Mouse (Mus musculus): ENCODE measurements around the gene Afmid.
A peak's percentile ranks its signal among the peaks of the same experiment; 100 is the strongest.
"Not testable (repeated sequence)": the region's sequence is repeated elsewhere in the genome, so short reads cannot be mapped to it uniquely, and the experiment has no call there.

Gene Afmid

DNA sequence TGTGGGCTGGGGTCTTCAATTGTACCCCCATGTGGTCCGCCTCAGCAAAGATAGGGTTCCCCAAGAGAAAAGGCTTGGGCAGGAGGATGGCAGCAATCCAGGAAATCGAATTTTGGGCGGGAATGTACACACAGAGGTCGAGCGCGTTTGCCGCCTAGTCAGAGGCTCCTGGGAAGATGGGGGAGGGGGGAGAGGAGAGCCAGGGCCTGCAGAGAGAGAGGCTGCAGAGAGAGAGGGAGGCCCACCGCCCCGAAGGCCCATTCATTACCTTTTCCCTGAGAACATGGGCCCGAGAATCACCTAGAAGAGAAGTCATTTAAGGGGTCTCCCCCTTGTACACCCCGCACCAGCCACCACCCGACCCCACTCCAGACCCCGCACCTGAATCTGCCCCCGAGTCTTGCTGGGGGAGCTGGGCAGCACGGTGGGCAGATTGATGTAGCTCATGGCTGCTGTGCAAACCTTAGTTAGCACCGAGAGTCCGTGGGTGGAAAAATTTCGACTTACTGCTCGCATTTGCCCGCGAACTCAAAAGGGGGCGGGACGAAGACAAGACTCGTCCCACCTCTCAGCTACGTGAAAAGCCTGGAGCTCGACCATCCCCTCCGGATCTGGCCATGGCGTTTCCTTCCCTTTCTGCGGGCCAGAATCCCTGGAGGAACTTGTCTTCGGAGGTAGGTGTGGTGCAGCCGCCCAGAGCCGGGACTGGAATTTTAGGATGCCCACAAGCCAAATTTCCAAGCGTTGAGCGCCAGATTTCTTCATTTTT lies at the start of gene Afmid, which contains the start of gene Tk1:
TSS of gene Afmid (plus strand) at position 592 of the 769 bp plus-strand sequence.
TSS of gene Tk1 (minus strand) at position 760 of the 769 bp plus-strand sequence.
- DNase-seq (ENCODE audit: low spot score in 2 of 2) = no peak

DNA sequence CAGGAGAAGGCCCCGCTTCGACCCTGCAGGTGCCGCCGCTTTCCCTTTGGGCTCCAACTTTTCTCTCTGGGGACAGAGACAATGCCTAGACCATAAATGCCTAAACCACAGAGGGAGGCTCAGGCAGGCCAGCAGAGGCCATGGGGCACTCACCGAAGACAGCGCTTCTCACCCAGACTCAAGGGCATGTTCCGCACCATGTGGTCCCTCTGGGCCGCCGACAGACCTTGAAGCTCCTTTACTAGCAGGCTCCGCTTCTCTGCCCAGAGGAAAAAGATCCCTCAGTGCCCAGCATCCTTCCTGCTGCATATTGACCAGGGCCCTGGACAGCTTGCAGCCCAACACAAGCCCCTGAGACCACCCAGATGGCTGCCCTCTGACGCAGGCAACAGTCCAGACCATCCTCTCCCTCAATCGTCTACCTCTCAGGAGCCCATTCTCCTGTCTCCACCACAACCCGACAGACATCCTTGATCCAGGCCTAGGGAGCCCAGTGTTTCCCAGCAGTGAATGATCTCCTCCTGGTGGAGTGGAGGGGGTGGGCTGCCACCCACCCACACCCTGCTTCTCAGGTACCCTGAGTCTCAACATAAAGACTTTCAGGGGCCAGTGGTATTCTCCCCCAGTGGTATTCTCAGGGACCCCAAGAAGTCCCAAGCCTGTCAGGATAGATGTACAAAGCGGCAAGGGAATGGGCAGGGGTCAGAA lies 49.5 kb upstream of the Afmid start:
- no peak for DNase-seq (ENCODE audit: low spot score in 2 of 2)

DNA sequence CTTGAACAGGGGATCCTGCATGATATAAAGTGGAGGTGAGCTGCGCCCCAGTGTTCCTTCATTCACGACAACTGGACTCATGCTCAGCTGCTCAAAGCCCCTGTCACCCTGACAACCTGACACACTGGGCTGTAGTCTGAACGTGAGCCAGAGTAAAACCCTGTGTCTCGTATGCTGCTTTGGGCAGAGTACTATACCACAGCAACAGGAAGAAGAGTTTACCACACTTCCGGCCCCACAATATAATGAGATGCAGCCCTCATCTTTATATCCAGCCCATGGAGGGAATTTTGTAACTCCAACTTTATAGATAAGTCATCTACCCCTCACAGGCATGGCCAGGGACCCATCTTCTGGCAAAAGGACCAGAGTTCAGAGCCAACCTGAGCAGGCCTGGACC lies 48.6 kb upstream of the Afmid start:
- no peak for DNase-seq (ENCODE audit: low spot score in 2 of 2)

DNA sequence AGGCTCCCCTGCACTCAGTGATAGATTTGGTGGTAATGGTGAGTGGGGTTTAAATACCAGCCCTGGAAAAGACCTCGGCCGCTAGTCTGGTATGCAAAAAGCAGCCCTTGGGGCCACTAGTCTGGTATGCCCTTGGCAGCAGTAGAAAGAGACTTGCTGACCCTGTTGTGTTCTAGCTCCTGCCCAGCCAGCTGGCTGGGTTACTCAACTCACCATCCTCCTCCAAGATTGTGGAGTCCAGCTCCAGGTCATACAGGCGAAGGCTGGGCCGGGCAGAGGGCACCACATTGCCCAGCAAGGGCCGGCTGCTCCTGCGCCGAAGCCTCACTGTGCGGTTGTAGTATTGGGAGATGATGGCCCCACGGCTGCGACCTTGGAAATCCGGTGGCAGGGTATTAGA lies 47.7 kb upstream of the Afmid start:
- no peak for DNase-seq (ENCODE audit: low spot score in 2 of 2)

DNA sequence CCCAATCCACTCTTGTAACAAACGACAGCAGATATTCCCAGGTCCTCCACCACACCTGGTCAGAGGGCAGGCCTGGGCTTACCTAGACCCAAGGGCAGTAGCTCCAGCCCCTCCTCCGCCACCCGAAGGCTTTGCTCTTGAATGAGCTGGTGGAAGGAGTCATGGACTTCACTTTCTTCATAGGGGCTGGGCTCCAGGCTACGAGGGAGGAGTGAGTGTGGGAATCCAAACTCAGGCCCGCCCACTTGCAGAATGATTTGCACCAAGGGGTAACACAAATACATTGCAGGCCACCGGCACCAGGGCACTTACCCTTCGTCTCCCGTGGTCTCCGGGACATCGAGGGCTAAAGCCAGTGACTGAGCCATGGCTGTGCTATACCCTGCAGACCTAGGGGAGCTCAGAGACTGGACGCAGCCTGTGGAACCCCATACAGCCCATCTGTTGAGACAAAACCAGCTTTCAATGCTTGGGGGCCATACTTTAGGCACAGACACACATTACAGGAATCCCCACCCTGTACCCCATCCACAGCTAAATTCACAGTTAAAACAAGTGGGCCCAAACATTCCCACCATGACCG lies 46.8 kb upstream of the Afmid start:
- no peak for DNase-seq (ENCODE audit: low spot score in 2 of 2)

DNA sequence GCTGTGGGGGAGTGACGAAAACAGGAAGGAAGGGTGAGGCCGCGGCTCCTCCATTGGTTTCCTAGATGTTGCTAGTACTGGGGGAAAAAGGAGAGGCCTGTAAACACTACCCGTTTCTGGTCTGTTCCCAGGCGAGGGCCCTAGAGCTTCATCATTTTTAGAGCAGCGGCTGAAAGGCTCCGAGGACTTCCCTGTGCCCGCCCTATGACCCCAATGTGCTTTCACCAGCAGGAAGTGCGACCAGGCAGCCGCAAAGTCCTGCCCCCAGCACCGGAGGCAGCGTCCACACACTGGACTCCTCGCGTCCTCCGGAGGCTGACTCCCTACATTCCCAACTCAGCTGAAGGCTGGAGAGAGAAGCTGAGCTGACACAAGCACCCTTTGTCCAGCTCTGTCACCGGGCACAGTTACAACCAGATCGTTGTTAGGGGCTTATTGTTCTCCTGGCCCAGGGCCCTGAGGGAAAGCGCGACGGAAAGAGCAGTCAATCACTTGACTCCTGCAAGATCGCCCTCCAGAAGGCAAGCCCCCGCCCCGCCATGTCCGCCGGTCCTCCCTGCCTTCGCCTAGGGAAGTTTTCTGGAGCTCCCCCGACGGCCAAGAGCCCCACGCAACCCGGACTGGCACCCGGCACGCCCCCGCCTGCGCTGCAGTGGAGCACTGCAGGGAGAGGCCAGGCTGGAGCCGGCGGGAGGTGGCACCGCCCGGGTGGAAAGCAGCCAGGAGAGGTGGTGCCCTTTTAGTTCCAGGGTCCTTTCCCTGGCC lies 46.1 kb upstream of the Afmid start:
- peak in 1 of 2 experiments; percentile 51 for DNase-seq (ENCODE audit: low spot score in 2 of 2)

DNA sequence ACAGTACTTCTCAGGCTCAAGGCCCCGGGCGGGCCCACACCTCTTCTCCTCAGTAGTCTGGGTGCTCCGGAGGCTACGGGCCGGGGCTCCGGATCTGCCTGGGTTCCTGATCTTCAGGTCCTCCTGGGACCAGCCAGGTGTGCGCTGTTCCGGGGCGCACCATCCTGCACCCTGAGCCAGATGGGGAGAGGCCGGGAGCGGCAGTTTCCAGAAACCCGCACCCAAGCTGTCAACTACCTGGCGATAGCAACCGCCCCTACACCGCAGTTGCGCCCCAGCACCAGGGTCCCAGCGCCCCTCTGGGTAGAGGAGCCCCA lies 45.6 kb upstream of the Afmid start:
- DNase-seq (ENCODE audit: low spot score in 2 of 2) = no peak

DNA sequence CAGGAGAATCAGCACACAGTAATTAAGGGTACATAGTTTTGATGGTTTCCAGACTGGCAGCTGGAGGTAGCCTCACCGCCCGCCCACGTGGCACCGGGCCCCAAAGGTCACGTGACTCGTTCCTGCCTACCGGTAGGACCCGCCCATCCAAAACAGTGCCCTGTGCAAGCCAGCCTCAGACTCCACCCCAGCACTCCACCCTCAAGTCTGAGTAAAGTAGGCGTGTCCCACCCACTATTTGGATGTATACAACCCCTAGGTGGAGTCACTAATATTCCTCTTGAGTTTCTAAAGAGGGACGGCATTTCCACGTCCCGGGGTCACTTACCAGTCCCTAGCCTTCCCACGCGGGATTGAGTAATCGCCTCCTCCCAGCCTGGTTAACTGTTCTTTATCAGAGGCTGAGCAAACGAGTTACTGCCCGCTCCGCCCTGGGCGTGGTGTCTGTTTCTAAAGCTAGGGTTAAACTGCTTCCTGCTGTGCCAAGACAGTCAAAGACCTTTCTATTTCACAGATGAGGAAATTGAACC lies 45.1 kb upstream of the Afmid start:
- peak in 1 of 2 experiments; percentile 56 for DNase-seq (ENCODE audit: low spot score in 2 of 2)

DNA sequence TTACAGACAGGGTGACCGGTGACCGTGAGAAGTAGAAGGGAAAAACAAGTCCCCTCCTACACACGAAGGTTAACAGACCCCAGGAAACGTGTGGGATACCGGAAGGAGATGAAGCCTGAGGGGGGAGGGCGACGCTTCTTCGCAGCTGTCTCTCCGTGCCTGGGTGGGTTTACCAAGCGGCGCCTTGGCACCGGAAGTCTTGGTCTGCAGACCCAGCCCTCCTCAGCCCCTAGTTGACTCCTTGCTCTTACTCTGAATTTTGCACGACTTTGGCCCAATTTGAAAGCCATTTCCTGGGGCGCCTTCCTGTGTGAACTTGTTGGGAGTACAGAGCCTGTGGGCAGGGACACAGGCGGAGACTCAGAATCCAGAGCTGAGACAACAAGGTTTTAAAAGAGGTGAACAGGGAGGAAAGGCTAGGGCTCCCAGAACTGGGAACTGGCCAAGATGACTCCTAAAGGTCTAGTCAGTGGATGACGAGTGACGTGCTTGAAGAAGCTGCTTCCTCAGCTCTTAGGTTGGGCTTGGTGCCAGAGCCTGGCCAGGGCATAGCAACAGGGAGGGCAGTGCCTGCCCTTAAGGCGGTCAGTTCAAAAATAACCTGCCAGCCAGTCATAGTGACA lies 44.4 kb upstream of the Afmid start:
- no peak for DNase-seq (ENCODE audit: low spot score in 2 of 2)

DNA sequence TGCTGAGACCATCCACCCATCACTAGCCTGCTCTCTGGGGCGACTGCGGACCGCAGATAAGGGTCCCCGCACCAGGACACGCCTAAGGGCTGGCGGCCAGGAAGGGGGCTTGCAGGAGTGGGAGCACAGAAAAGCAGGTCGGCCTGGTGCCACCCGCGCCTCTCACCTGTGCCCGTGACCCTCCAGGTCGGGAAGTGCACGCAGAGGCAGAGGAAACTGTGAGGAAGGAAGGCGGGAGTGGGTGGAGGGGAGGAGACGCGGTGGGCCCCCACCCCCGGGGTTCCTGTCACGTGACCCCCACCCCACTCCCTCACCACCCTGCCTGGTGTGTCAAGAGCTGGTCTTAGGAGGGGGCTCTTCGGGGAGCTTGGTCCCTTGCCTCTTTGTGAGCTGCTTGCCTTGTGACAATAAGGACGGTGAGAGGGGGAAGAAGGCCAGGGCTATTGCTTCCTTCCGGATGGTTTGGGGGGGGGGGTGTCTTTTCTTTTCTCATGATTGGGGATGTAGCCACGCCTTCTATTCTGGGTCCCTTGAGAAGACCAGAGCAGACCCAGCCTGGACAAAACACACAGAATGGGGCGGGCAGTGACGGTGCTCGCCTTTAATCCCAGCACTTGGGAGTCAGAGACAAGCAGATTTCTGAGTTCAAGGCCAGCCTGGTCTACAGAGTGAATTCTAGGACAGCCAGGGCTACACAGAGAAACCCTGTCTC lies 43.6 kb upstream of the Afmid start, which contains the start of the genes Tmc8 and Tmc6:
TSS of gene Tmc8 (plus strand) at position 84 of the 712 bp plus-strand sequence.
TSS of gene Tmc6 (minus strand) at position 206 of the 712 bp plus-strand sequence.
- DNase-seq (ENCODE audit: low spot score in 2 of 2) = no peak

DNA sequence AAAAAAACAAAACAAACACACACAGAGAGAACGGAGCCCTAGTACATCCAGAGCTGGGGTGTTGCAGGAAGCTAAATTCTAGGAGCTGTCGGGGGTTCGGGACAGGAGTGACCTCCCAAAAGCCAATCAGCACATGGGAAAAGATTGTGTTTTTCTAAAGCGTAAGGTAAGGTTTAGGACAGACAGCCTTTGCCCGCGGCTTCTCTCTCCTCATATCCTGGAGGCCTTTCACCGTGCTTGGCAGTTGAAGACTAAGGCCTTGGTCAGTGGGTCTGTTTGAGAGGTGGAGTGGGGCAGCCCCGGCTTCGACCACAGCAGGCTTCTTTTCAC lies 43.1 kb upstream of the Afmid start:
- no peak for DNase-seq (ENCODE audit: low spot score in 2 of 2)

DNA sequence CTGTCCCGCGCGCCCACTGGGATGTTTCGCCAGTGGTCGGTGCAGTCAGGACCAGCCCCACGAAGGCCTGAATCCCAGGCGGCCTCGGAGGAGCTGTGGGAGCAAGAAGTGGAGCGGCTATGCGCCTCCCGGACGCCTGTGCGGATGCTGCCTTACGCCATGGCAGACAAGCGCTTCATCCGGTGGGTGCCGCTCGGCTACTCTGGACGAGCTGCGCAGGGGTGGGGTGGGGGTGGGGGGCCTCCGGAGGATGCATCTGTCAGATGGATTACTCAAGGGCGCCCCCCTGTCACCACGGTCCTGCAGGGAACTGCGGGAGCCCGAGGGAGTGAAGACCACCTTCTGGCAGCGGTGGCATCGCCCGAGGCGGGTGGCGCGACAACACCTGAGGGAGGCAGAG lies 42.6 kb upstream of the Afmid start:
- DNase-seq (ENCODE audit: low spot score in 2 of 2) = peak in 1 of 2 experiments; percentile 57

DNA sequence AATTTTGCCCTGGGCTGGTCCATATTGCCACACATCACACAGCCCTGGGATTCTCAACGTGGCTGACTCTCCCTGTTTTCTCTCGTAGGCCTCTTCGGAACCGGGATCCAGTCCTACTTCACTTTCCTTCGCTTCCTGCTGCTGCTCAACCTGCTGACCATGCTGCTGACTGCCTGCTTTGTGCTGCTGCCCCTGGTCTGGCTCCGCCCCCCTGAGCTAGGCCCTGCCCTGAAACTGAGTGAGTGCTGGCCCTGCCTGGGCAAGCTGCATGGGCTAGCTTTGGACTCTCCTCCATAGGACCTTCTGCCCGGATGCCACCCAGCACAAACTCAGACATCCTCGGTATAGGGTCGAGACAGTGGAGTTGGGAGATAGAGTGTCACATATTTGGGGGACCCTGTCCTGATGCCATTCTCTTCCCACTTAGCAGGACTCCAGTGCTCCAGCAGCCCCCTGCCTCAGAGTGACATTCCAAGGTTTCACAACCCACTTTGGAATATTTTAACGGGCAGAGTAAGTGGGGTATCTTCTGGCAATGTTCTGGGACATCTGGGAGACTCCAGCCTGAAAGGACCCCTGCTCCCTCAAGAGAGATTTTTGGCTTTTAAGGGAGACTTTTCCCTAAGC lies 41.9 kb upstream of the Afmid start:
- no peak for DNase-seq (ENCODE audit: low spot score in 2 of 2)

DNA sequence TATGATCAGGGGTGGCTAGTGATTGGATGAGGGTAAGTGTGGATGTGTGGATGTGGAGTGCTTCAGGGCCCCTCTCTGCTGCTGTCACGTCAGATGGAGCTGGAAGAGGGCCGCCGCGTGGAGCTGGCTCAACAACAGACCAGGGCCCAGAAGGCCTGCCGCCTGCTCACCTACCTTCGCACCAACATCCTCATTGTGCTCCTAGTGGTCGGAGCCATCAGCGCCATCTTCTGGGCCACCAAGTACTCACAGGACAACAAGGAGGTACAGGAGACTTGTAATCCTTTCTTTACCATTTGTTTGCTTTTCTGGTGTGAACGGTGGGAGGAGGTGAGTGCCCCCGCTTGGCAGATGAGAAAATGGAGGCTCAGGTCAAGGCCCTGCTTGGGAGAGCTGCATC lies 39.4 kb upstream of the Afmid start:
- DNase-seq (ENCODE audit: low spot score in 2 of 2) = peak in 1 of 2 experiments; percentile 67

DNA sequence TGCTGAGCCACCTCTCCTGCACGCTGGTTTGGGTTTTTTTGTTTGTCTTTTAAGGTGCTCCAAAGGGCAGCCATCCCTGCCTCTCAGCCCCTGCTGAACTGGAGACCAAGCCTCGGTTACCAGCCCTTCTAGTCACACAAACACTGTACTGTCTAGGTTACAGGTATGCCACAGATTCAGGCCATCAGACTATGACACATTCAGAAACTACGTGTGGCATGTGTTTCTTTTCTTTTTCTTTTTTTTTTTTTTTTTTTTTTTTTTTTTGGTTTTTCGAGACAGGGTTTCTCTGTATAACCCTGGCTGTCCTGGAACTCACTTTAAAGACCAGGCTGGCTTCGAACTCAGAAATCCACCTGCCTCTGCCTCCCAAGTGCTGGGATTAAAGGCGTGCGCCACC lies 37.2 kb upstream of the Afmid start:
- not testable (repeated sequence) for DNase-seq (ENCODE audit: low spot score in 2 of 2)

DNA sequence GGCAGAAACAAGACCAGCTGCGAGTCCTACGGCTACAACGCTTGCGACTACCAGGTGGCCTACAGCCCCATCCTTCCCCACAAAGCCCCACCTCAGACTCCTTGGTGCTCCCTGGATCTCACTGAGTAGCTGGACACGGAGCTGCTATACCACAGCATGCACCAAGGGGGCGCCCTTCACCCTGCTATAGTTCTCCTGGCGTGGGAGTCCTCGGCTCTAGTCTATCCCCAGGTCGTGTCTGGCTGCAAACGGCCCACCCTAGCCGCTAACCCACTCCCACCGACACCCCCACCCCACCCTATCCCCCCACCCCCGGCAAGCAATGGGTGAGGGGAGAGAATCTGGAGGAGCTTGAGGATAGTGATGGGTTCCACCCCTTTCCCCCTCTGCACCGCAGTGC lies 35.4 kb upstream of the Afmid start:
- DNase-seq (ENCODE audit: low spot score in 2 of 2) = peak in 1 of 2 experiments; percentile 69

DNA sequence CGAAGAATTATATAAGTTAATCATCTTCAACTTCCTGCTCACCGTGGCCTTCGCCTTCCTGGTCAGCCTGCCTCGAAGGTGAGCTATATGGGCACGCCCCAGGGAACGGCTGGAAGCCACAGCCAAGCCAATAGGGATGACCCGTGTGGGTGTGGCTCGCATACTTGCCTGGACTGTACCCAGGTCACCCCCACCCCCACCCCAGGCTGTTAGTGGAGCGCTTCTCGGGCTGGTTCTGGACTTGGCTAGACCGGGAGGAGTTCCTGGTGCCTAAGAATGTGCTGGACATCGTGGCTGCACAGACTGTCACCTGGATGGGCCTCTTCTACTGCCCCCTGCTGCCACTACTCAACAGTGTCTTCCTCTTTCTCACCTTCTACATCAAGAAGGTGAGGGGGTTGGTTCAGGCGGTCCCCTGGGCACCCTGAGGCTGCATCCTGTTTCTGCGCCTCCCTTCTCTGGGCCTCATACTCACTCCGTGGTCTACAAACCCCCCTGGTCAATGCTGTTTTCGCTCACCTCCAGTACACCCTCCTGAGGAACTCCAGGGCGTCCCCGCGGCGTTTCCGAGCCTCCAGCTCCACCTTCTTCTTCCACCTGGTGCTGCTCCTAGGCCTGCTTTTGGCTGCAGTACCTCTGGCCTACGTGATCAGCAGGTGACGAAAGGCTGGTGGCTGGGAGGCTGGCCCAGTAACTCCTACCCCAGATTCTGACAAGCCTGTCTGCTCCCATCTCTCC lies 34.9 kb upstream of the Afmid start:
- DNase-seq (ENCODE audit: low spot score in 2 of 2) = no peak

DNA sequence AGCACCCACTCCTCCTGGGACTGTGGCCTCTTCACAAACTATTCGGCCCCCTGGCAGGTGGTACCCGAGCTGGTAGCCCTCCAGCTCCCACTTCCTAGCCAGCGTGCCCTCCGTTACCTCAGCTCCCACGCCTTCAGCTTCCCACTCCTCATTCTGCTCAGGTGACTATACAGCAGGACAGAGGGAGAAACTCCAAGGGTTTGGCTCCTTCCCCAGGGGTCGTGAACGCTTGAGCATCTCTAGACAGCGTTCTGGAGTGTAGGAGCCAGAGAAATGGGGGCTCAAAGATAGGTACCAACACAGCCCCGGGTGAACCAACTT lies 34.3 kb upstream of the Afmid start:
- DNase-seq (ENCODE audit: low spot score in 2 of 2) = no peak

DNA sequence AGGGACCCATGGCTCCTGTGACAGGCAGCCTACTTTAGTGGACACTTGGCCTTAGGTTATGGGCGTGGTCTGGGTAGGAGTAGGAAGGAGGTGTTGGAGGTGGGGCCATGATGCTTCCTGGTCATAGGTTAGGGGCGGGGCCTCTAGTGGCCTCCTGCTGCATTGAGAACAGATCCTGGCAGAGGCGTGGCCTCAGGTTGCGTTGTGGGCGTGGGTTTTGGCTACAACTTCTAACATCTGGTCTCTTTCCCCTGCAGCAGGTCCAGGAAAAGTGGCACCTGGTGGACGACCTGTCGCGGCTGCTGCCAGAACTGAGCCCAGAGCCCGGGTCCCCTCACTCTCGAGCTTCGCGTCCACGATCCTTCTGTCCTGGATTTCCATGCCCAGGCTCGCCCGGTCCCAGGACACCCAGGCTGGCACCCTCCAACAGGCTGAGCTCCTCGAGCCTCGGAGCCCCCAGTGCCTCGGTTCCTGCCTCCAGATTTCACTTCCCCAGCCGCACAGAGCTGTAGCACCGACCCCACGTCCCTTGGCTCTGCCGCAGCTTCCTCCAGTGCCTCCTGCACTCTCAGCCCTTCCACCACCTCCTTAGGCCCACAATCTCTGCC lies 33.3 kb upstream of the Afmid start:
- DNase-seq (ENCODE audit: low spot score in 2 of 2) = no peak

All from left cerebral cortex, adult 9 months (tissue).